Mouse (Mus musculus): ENCODE data around the gene Snrpb2. TPM values are rescaled to one million over a fixed set of nuclear protein-coding genes. Genes with fewer than 3 reads are reported as not detected.

Snrpb2 gene
- polyA plus RNA-seq, 1 experiment from 2014 or later = 30.4 TPM

- H3K36me3 ChIP-seq (replicated peaks; ENCODE audit: insufficient read depth, low read length) = no peaks in the 10 kb centered on the region
- H3K9ac ChIP-seq (replicated peaks) = no peak overlapping the region
- H3K9me3 ChIP-seq (ENCODE audit: low read length) = no peaks in the 10 kb centered on the region
- DNase-seq (no peak), ATAC-seq (no peak)
- no peaks in the 10 kb centered on the region for H3K4me1 ChIP-seq (ENCODE audit: insufficient read depth)
- no peak overlapping the region for H3K27ac ChIP-seq (ENCODE audit: low read depth)
- H3K27me3 ChIP-seq (ENCODE audit: insufficient read depth, low read length) = no peaks in the 10 kb centered on the region
- 46% methylated on average over 2 of the region's 2 CpGs for WGBS (ENCODE audit: insufficient replicate concordance)
- no peak overlapping the region for H3K4me2 ChIP-seq (ENCODE audit: low read depth, low read length)
- TF ChIP-seq CTCF (IDR thresholded peaks at IDR 0.05; ENCODE audit: low read depth) (no peak), EP300 (IDR thresholded peaks at IDR 0.05; ENCODE audit: low read depth) (no peak)
- no peak overlapping the region for H3K4me3 ChIP-seq (ENCODE audit: low read depth, low read length)
Measured at GRCm38 (mm10) chr2:143084852-143085397, 22.1 kb downstream of the Snrpb2 start.

GRCm38 (mm10) chr2:143089866-143090265, 27.0 kb downstream of the Snrpb2 start:
- Histone ChIP-seq H3K4me2 (ENCODE audit: low read depth, low read length) (no peak overlapping the region), H3K9me3 (ENCODE audit: low read length) (no peaks in the 10 kb centered on the region), H3K4me1 (ENCODE audit: insufficient read depth) (no peaks in the 10 kb centered on the region), H3K27ac (ENCODE audit: low read depth) (no peak overlapping the region), H3K27me3 (ENCODE audit: insufficient read depth, low read length) (no peaks in the 10 kb centered on the region), H3K4me3 (ENCODE audit: low read depth, low read length) (no peak overlapping the region), H3K9ac (replicated peaks) (no peak overlapping the region), H3K36me3 (replicated peaks; ENCODE audit: insufficient read depth, low read length) (no peaks in the 10 kb centered on the region)
- no peak for TF ChIP-seq CTCF (IDR thresholded peaks at IDR 0.05; ENCODE audit: low read depth)
- TF ChIP-seq EP300 (IDR thresholded peaks at IDR 0.05; ENCODE audit: low read depth) = no peak
- 81% methylated on average over 8 of the region's 8 CpGs for WGBS (ENCODE audit: insufficient replicate concordance)
- ATAC-seq (no peak), DNase-seq (no peak)

GRCm38 (mm10) chr2:143093726-143094125, 30.9 kb downstream of the Snrpb2 start:
- Histone ChIP-seq H3K36me3 (replicated peaks; ENCODE audit: insufficient read depth, low read length) (no peaks in the 10 kb centered on the region), H3K4me3 (ENCODE audit: low read depth, low read length) (no peak overlapping the region), H3K27me3 (ENCODE audit: insufficient read depth, low read length) (no peaks in the 10 kb centered on the region), H3K4me2 (ENCODE audit: low read depth, low read length) (no peak overlapping the region), H3K4me1 (ENCODE audit: insufficient read depth) (no peaks in the 10 kb centered on the region), H3K9me3 (ENCODE audit: low read length) (no peaks in the 10 kb centered on the region), H3K27ac (ENCODE audit: low read depth) (no peak overlapping the region), H3K9ac (replicated peaks) (no peak overlapping the region)
- WGBS (ENCODE audit: insufficient replicate concordance) = 23% methylated on average over 6 of the region's 6 CpGs
- DNase-seq (peak; percentile 37), ATAC-seq (no peak)
- TF ChIP-seq EP300 (IDR thresholded peaks at IDR 0.05; ENCODE audit: low read depth) (no peak), CTCF (IDR thresholded peaks at IDR 0.05; ENCODE audit: low read depth) (peak; percentile 70)

GRCm38 (mm10) chr2:143094761-143095160, 31.9 kb downstream of the Snrpb2 start:
- Histone ChIP-seq H3K9me3 (ENCODE audit: low read length) (no peaks in the 10 kb centered on the region), H3K36me3 (replicated peaks; ENCODE audit: insufficient read depth, low read length) (no peaks in the 10 kb centered on the region), H3K4me2 (ENCODE audit: low read depth, low read length) (no peak overlapping the region), H3K27ac (ENCODE audit: low read depth) (no peak overlapping the region), H3K9ac (replicated peaks) (no peak overlapping the region), H3K27me3 (ENCODE audit: insufficient read depth, low read length) (no peaks in the 10 kb centered on the region), H3K4me3 (ENCODE audit: low read depth, low read length) (no peak overlapping the region), H3K4me1 (ENCODE audit: insufficient read depth) (no peaks in the 10 kb centered on the region)
- WGBS (ENCODE audit: insufficient replicate concordance) = 64% methylated on average over 6 of the region's 6 CpGs
- ATAC-seq (no peak), DNase-seq (no peak)
- no peak for TF ChIP-seq EP300 (IDR thresholded peaks at IDR 0.05; ENCODE audit: low read depth)
- TF ChIP-seq CTCF (IDR thresholded peaks at IDR 0.05; ENCODE audit: low read depth) = no peak

DNA sequence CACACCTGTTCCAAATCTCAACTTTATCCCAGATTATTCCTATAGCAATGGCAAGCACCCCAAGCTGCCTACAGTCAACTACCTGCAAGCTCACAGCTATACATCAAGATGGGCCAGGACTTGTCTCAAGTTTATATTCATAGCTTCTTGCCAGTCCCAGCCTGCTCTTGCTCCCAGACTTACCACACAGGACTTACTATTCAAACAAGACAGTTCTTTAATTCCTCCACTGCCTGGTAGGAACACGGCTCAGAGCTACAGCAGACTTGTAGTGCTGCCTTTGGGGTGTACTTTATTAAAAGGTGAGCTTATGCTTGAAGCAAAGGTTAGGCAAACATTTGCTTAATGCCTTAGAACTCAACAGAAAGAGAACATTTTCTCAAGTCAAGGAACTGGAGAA, 34.3 kb downstream of the Snrpb2 start:
- DNase-seq (no peak), ATAC-seq (no peak)
- H3K27ac ChIP-seq (ENCODE audit: low read depth) = no peak overlapping the region
- H3K4me3 ChIP-seq (ENCODE audit: low read depth, low read length) = no peak overlapping the region
- H3K4me2 ChIP-seq (ENCODE audit: low read depth, low read length) = no peak overlapping the region
- no peak overlapping the region for H3K9ac ChIP-seq (replicated peaks)
- H3K4me1 ChIP-seq (ENCODE audit: insufficient read depth) = no peaks in the 10 kb centered on the region
- H3K27me3 ChIP-seq (ENCODE audit: insufficient read depth, low read length) = no peaks in the 10 kb centered on the region
- H3K9me3 ChIP-seq (ENCODE audit: low read length) = no peaks in the 10 kb centered on the region
- WGBS (ENCODE audit: insufficient replicate concordance) = 55% methylated on average over 1 of the region's 1 CpGs
- TF ChIP-seq EP300 (IDR thresholded peaks at IDR 0.05; ENCODE audit: low read depth) (no peak), CTCF (IDR thresholded peaks at IDR 0.05; ENCODE audit: low read depth) (no peak)
- no peaks in the 10 kb centered on the region for H3K36me3 ChIP-seq (replicated peaks; ENCODE audit: insufficient read depth, low read length)

DNA sequence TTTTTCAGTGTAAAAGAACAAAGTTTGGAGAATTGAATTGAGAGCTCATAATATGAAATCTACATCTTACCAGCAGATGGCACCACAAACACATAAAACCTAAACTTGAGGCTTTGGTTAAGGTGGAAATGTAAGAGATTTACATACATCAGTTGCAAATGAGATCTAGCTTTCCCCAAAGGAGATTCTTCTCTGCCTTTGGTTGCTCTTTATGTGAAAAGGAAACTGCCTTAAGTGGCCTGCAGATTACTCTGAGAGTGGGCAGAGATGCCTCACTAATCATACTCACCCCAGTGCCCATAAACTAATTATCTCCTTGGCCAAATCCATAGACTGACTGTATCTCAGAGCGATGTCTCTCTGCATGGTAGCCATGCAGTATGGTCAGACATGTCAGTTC, 51.0 kb downstream of the Snrpb2 start:
- H3K36me3 ChIP-seq (replicated peaks; ENCODE audit: insufficient read depth, low read length) = no peaks in the 10 kb centered on the region
- no peak overlapping the region for H3K4me2 ChIP-seq (ENCODE audit: low read depth, low read length)
- no peak overlapping the region for H3K4me3 ChIP-seq (ENCODE audit: low read depth, low read length)
- H3K27me3 ChIP-seq (ENCODE audit: insufficient read depth, low read length) = no peaks in the 10 kb centered on the region
- no peak for DNase-seq
- no peak for ATAC-seq
- TF ChIP-seq CTCF (IDR thresholded peaks at IDR 0.05; ENCODE audit: low read depth) (peak; percentile 49), EP300 (IDR thresholded peaks at IDR 0.05; ENCODE audit: low read depth) (no peak)
- H3K27ac ChIP-seq (ENCODE audit: low read depth) = no peak overlapping the region
- 85% methylated on average over 1 of the region's 1 CpGs for WGBS (ENCODE audit: insufficient replicate concordance)
- H3K9me3 ChIP-seq (ENCODE audit: low read length) = no peaks in the 10 kb centered on the region
- H3K4me1 ChIP-seq (ENCODE audit: insufficient read depth) = no peaks in the 10 kb centered on the region
- H3K9ac ChIP-seq (replicated peaks) = no peak overlapping the region

DNA sequence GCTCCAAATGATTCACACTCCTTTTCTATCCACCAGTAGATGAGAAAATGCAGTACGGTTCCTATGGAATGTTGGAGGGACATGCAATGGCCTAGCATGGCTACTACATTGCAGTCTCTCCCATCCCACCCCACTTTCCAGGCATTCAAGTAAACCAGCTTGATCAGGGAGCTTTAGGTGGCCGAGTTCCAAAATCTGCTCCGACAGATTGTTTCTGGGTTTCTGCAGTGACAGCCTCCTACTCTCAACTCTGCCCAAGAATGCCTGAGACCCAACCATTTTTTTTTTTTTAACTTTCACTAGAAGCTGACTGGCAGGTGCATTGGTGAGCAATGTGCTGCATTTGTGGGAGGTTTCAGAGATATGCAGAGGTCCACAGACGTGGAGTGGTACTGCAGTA, 51.9 kb downstream of the Snrpb2 start:
- TF ChIP-seq EP300 (IDR thresholded peaks at IDR 0.05; ENCODE audit: low read depth) (no peak), CTCF (IDR thresholded peaks at IDR 0.05; ENCODE audit: low read depth) (no peak)
- H3K9ac ChIP-seq (replicated peaks) = no peak overlapping the region
- H3K4me2 ChIP-seq (ENCODE audit: low read depth, low read length) = no peak overlapping the region
- DNase-seq = no peak
- H3K36me3 ChIP-seq (replicated peaks; ENCODE audit: insufficient read depth, low read length) = no peaks in the 10 kb centered on the region
- no peak overlapping the region for H3K27ac ChIP-seq (ENCODE audit: low read depth)
- ATAC-seq = no peak
- H3K27me3 ChIP-seq (ENCODE audit: insufficient read depth, low read length) = no peaks in the 10 kb centered on the region
- no peaks in the 10 kb centered on the region for H3K9me3 ChIP-seq (ENCODE audit: low read length)
- no peak overlapping the region for H3K4me3 ChIP-seq (ENCODE audit: low read depth, low read length)
- 69% methylated on average over 4 of the region's 4 CpGs for WGBS (ENCODE audit: insufficient replicate concordance)
- no peaks in the 10 kb centered on the region for H3K4me1 ChIP-seq (ENCODE audit: insufficient read depth)
